Mouse (Mus musculus) CD4-positive, CD25-positive, alpha-beta regulatory T cell, adult 4 months (primary cell): ENCODE results near the gene Ccm2. TPM values are rescaled to one million over a fixed set of nuclear protein-coding genes. Genes with fewer than 3 reads are reported as not detected.

Source experiments
- ATAC-seq: one replicate; pipeline ENCODE4 v1.8.0; 2017
- polyA plus RNA-seq, 2 experiments: library from polyadenylated mRNA; unstranded; fragments of 100-300 nt; shearing (Covaris generic); gene quantifications; one replicate each; pipeline ENCODE4 v1.2.1; 2017

Ccm2 gene
- polyA plus RNA-seq, 2 experiments from 2014 or later, result 203 to 260 TPM

GRCm38 (mm10) chr11:6581560-6581959 lies 34.9 kb downstream of the Ccm2 start:
- no peak for ATAC-seq

- ATAC-seq, result no peak
These were observed 39.1 kb downstream of the Ccm2 start for GRCm38 (mm10) chr11:6585748-6586147.

- ATAC-seq, result peak; percentile 55
These were observed 40.0 kb downstream of the Ccm2 start for GRCm38 (mm10) chr11:6586660-6587059.

GRCm38 (mm10) chr11:6587249-6587940 lies 40.7 kb downstream of the Ccm2 start:
- no peak for ATAC-seq

GRCm38 (mm10) chr11:6588295-6588694 lies 41.6 kb downstream of the Ccm2 start:
- ATAC-seq, result no peak

GRCm38 (mm10) chr11:6589838-6590237 lies 43.2 kb downstream of the Ccm2 start:
- ATAC-seq, result no peak

- ATAC-seq, result no peak
These were observed 44.4 kb downstream of the Ccm2 start for GRCm38 (mm10) chr11:6590933-6591675.

GRCm38 (mm10) chr11:6593406-6593805 lies 46.7 kb downstream of the Ccm2 start:
- ATAC-seq, result no peak

- no peak for ATAC-seq
These were observed 48.2 kb downstream of the Ccm2 start for GRCm38 (mm10) chr11:6594845-6595244.

GRCm38 (mm10) chr11:6595339-6595738 lies 48.7 kb downstream of the Ccm2 start:
- ATAC-seq, result no peak

- no peak for ATAC-seq
These were observed 49.5 kb downstream of the Ccm2 start for GRCm38 (mm10) chr11:6596205-6596604.

- ATAC-seq, result no peak
These were observed 49.9 kb downstream of the Ccm2 start for GRCm38 (mm10) chr11:6596616-6597015.

GRCm38 (mm10) chr11:6597523-6597922 lies 50.8 kb downstream of the Ccm2 start:
- peak; percentile 33 for ATAC-seq

GRCm38 (mm10) chr11:6598191-6598889 lies 51.7 kb downstream of the Ccm2 start:
- no peak for ATAC-seq

- no peak for ATAC-seq
These were observed 52.5 kb downstream of the Ccm2 start for GRCm38 (mm10) chr11:6599011-6599681.

GRCm38 (mm10) chr11:6599831-6600230 lies 53.1 kb downstream of the Ccm2 start:
- no peak for ATAC-seq

- no peak for ATAC-seq
These were observed 53.7 kb downstream of the Ccm2 start for GRCm38 (mm10) chr11:6600284-6600944.

- ATAC-seq, result no peak
These were observed 55.2 kb downstream of the Ccm2 start for GRCm38 (mm10) chr11:6601649-6602480.

GRCm38 (mm10) chr11:6602662-6603061 lies 56.0 kb downstream of the Ccm2 start:
- ATAC-seq, result no peak

GRCm38 (mm10) chr11:6603224-6603623 lies 56.5 kb downstream of the Ccm2 start:
- no peak for ATAC-seq

- peak; percentile 43 for ATAC-seq
These were observed 57.4 kb downstream of the Ccm2 start for GRCm38 (mm10) chr11:6603887-6604603.
